Mouse (Mus musculus) monocyte, adult 5-6 weeks (primary cell): Measurements from ENCODE around the gene Arhgef10l. TPM values are rescaled to one million over a fixed set of nuclear protein-coding genes. Genes with fewer than 3 reads are reported as not detected.

Experiments used
- ATAC-seq: fragments of 153-309, 156-312 bp; replicated peaks from 2 replicates; pipeline ENCODE4 v1.8.0; 2017; ENCODE audit warnings: mild to moderate bottlenecking; ENCODE audit not compliant: low TSS enrichment, insufficient number of reproducible peaks, severe bottlenecking, poor library complexity, low FRiP score
- total RNA-seq: library from RNA; stranded (forward); fragments of 200-1000, 200-491, 200-594 nt; gene quantifications from 3 replicates; pipeline ENCODE4 v1.2.3, GENCODE M21; 2017

Gene Arhgef10l
- total RNA-seq, 1 experiment from 2014 or later = 160 TPM

GRCm38 (mm10) chr4:140617391-140618385 lies 48.1 kb downstream of the Arhgef10l start:
- 0 out of 2 replicates have a peak, but pooled peaks have one; percentile 16 for ATAC-seq

- ATAC-seq = no peak
These were observed 48.9 kb downstream of the Arhgef10l start for GRCm38 (mm10) chr4:140616894-140617293.

- no peak for ATAC-seq
These were observed 49.6 kb downstream of the Arhgef10l start for GRCm38 (mm10) chr4:140616196-140616595.

- no peak for ATAC-seq
These were observed 50.0 kb downstream of the Arhgef10l start for GRCm38 (mm10) chr4:140615771-140616170.

- no peak for ATAC-seq
These were observed 51.3 kb downstream of the Arhgef10l start for GRCm38 (mm10) chr4:140614553-140614952.

- ATAC-seq = no peak
These were observed 51.7 kb downstream of the Arhgef10l start for GRCm38 (mm10) chr4:140614145-140614544.

GRCm38 (mm10) chr4:140610841-140611609 lies 54.8 kb downstream of the Arhgef10l start:
- no peak for ATAC-seq

GRCm38 (mm10) chr4:140608228-140608720 lies 57.5 kb downstream of the Arhgef10l start:
- no peak for ATAC-seq

- ATAC-seq = no peak
These were observed 59.0 kb downstream of the Arhgef10l start for GRCm38 (mm10) chr4:140606779-140607178.

GRCm38 (mm10) chr4:140606197-140606596 lies 59.6 kb downstream of the Arhgef10l start:
- no peak for ATAC-seq

- ATAC-seq = no peak
These were observed 60.0 kb downstream of the Arhgef10l start for GRCm38 (mm10) chr4:140605790-140606189.

- no peak for ATAC-seq
These were observed 60.6 kb downstream of the Arhgef10l start for GRCm38 (mm10) chr4:140605247-140605646.

GRCm38 (mm10) chr4:140604541-140604940 lies 61.3 kb downstream of the Arhgef10l start:
- ATAC-seq = no peak

- ATAC-seq = no peak
These were observed 63.8 kb downstream of the Arhgef10l start for GRCm38 (mm10) chr4:140602022-140602421.

GRCm38 (mm10) chr4:140601153-140601552 lies 64.7 kb downstream of the Arhgef10l start:
- no peak for ATAC-seq

- no peak for ATAC-seq
These were observed 67.0 kb downstream of the Arhgef10l start for GRCm38 (mm10) chr4:140598846-140599245.

- ATAC-seq = no peak
These were observed 67.9 kb downstream of the Arhgef10l start for GRCm38 (mm10) chr4:140597928-140598327.

GRCm38 (mm10) chr4:140597378-140597777 lies 68.4 kb downstream of the Arhgef10l start:
- no peak for ATAC-seq

- ATAC-seq = no peak
These were observed 71.9 kb downstream of the Arhgef10l start for GRCm38 (mm10) chr4:140593771-140594505.
